Mouse (Mus musculus): Measurements from ENCODE around the gene Cyp17a1. TPM values are rescaled to one million over a fixed set of nuclear protein-coding genes. Genes with fewer than 3 reads are reported as not detected.

Gene Cyp17a1
- polyA plus RNA-seq, 1 experiment, result not detected

- Histone ChIP-seq H3K27ac (ENCODE audit: insufficient read depth, low read depth, low read length) (no peak overlapping the region), H3K4me1 (ENCODE audit: control insufficient read depth, insufficient read depth, low read length) (peaks cover 54% of the 10 kb centered on the region), H3K4me3 (ENCODE audit: insufficient read depth, low read depth, low read length) (no peak overlapping the region)
- TF ChIP-seq POLR2A (IDR thresholded peaks at IDR 0.05; ENCODE audit: insufficient read depth, low read depth, low read length) (no peak), CTCF (IDR thresholded peaks at IDR 0.05; ENCODE audit: insufficient read depth, low read depth, low read length) (no peak)
- WGBS, result 85% methylated on average over 8 of the region's 8 CpGs
These were observed 32.2 kb downstream of the Cyp17a1 start for GRCm38 (mm10) chr19:46640780-46641179.

GRCm38 (mm10) chr19:46639496-46639895 is 33.5 kb downstream of the Cyp17a1 start:
- 86% methylated on average over 14 of the region's 14 CpGs for WGBS
- no peak overlapping the region for H3K27ac ChIP-seq (ENCODE audit: insufficient read depth, low read depth, low read length)
- H3K4me3 ChIP-seq (ENCODE audit: insufficient read depth, low read depth, low read length), result no peak overlapping the region
- peaks cover 42% of the 10 kb centered on the region for H3K4me1 ChIP-seq (ENCODE audit: control insufficient read depth, insufficient read depth, low read length)
- TF ChIP-seq POLR2A (IDR thresholded peaks at IDR 0.05; ENCODE audit: insufficient read depth, low read depth, low read length) (no peak), CTCF (IDR thresholded peaks at IDR 0.05; ENCODE audit: insufficient read depth, low read depth, low read length) (no peak)

GRCm38 (mm10) chr19:46639053-46639452 is 33.9 kb downstream of the Cyp17a1 start:
- no peak overlapping the region for H3K27ac ChIP-seq (ENCODE audit: insufficient read depth, low read depth, low read length)

GRCm38 (mm10) chr19:46637598-46637997 is 35.4 kb downstream of the Cyp17a1 start:
- no peak overlapping the region for H3K27ac ChIP-seq (ENCODE audit: insufficient read depth, low read depth, low read length)
- 78% methylated on average over 6 of the region's 6 CpGs for WGBS
- TF ChIP-seq POLR2A (IDR thresholded peaks at IDR 0.05; ENCODE audit: insufficient read depth, low read depth, low read length), result no peak
- no peak overlapping the region for H3K4me3 ChIP-seq (ENCODE audit: insufficient read depth, low read depth, low read length)
- H3K4me1 ChIP-seq (ENCODE audit: control insufficient read depth, insufficient read depth, low read length), result peaks cover 30% of the 10 kb centered on the region

More at GRCm38 (mm10) chr19:46639053-46639452, 33.9 kb downstream of the Cyp17a1 start:
- Histone ChIP-seq H3K4me1 (ENCODE audit: control insufficient read depth, insufficient read depth, low read length) (peaks cover 39% of the 10 kb centered on the region), H3K4me3 (ENCODE audit: insufficient read depth, low read depth, low read length) (no peak overlapping the region)
- TF ChIP-seq POLR2A (IDR thresholded peaks at IDR 0.05; ENCODE audit: insufficient read depth, low read depth, low read length) (no peak), CTCF (IDR thresholded peaks at IDR 0.05; ENCODE audit: insufficient read depth, low read depth, low read length) (no peak)

- Histone ChIP-seq H3K4me3 (ENCODE audit: insufficient read depth, low read depth, low read length) (no peak overlapping the region), H3K4me1 (ENCODE audit: control insufficient read depth, insufficient read depth, low read length) (peaks cover 14% of the 10 kb centered on the region), H3K27ac (ENCODE audit: insufficient read depth, low read depth, low read length) (no peak overlapping the region)
- WGBS, result 81% methylated on average over 9 of the region's 9 CpGs
- TF ChIP-seq CTCF (IDR thresholded peaks at IDR 0.05; ENCODE audit: insufficient read depth, low read depth, low read length), result no peak
- no peak for TF ChIP-seq POLR2A (IDR thresholded peaks at IDR 0.05; ENCODE audit: insufficient read depth, low read depth, low read length)
These were observed 37.2 kb downstream of the Cyp17a1 start for GRCm38 (mm10) chr19:46635766-46636165.

GRCm38 (mm10) chr19:46631637-46632036 is 41.3 kb downstream of the Cyp17a1 start:
- Histone ChIP-seq H3K27ac (ENCODE audit: insufficient read depth, low read depth, low read length) (no peak overlapping the region), H3K4me1 (ENCODE audit: control insufficient read depth, insufficient read depth, low read length) (peaks cover 3% of the 10 kb centered on the region; the same call in 1 of the 2 replicates), H3K4me3 (ENCODE audit: insufficient read depth, low read depth, low read length) (no peak overlapping the region)
- 90% methylated on average over 9 of the region's 9 CpGs for WGBS
- TF ChIP-seq CTCF (IDR thresholded peaks at IDR 0.05; ENCODE audit: insufficient read depth, low read depth, low read length) (no peak), POLR2A (IDR thresholded peaks at IDR 0.05; ENCODE audit: insufficient read depth, low read depth, low read length) (no peak)

- Histone ChIP-seq H3K4me3 (ENCODE audit: insufficient read depth, low read depth, low read length) (no peak overlapping the region), H3K4me1 (ENCODE audit: control insufficient read depth, insufficient read depth, low read length) (0 out of 2 replicates have a peak, but pooled peaks cover 2% of the 10 kb centered on the region), H3K27ac (ENCODE audit: insufficient read depth, low read depth, low read length) (no peak overlapping the region)
- TF ChIP-seq CTCF (IDR thresholded peaks at IDR 0.05; ENCODE audit: insufficient read depth, low read depth, low read length) (no peak), POLR2A (IDR thresholded peaks at IDR 0.05; ENCODE audit: insufficient read depth, low read depth, low read length) (no peak)
- WGBS, result 83% methylated on average over 9 of the region's 9 CpGs
These were observed 43.2 kb downstream of the Cyp17a1 start for GRCm38 (mm10) chr19:46629807-46630206.

- TF ChIP-seq POLR2A (IDR thresholded peaks at IDR 0.05; ENCODE audit: insufficient read depth, low read depth, low read length), result no peak
- TF ChIP-seq CTCF (IDR thresholded peaks at IDR 0.05; ENCODE audit: insufficient read depth, low read depth, low read length), result no peak
- Histone ChIP-seq H3K4me3 (ENCODE audit: insufficient read depth, low read depth, low read length) (no peak overlapping the region), H3K4me1 (ENCODE audit: control insufficient read depth, insufficient read depth, low read length) (peaks cover 16% of the 10 kb centered on the region), H3K27ac (ENCODE audit: insufficient read depth, low read depth, low read length) (no peak overlapping the region)
- WGBS, result 81% methylated on average over 10 of the region's 10 CpGs
These were observed 44.6 kb downstream of the Cyp17a1 start for GRCm38 (mm10) chr19:46628403-46628802.

GRCm38 (mm10) chr19:46625519-46625918 is 47.5 kb downstream of the Cyp17a1 start:
- H3K4me1 ChIP-seq (ENCODE audit: control insufficient read depth, insufficient read depth, low read length), result peaks cover 42% of the 10 kb centered on the region
- H3K27ac ChIP-seq (ENCODE audit: insufficient read depth, low read depth, low read length), result no peak overlapping the region
- H3K4me3 ChIP-seq (ENCODE audit: insufficient read depth, low read depth, low read length), result no peak overlapping the region
- TF ChIP-seq CTCF (IDR thresholded peaks at IDR 0.05; ENCODE audit: insufficient read depth, low read depth, low read length), result no peak
- no peak for TF ChIP-seq POLR2A (IDR thresholded peaks at IDR 0.05; ENCODE audit: insufficient read depth, low read depth, low read length)
- 88% methylated on average over 10 of the region's 10 CpGs for WGBS

- Histone ChIP-seq H3K4me1 (ENCODE audit: control insufficient read depth, insufficient read depth, low read length) (peaks cover 47% of the 10 kb centered on the region), H3K27ac (ENCODE audit: insufficient read depth, low read depth, low read length) (no peak overlapping the region), H3K4me3 (ENCODE audit: insufficient read depth, low read depth, low read length) (no peak overlapping the region)
- 95% methylated on average over 12 of the region's 12 CpGs for WGBS
- TF ChIP-seq CTCF (IDR thresholded peaks at IDR 0.05; ENCODE audit: insufficient read depth, low read depth, low read length) (no peak), POLR2A (IDR thresholded peaks at IDR 0.05; ENCODE audit: insufficient read depth, low read depth, low read length) (no peak)
These were observed 48.0 kb downstream of the Cyp17a1 start for GRCm38 (mm10) chr19:46625015-46625414.

Measured in olfactory bulb, adult 2 months (tissue).